Mouse (Mus musculus) hindbrain, embryonic 16.5 days (tissue): Measurements from ENCODE around the gene Tlr5. TPM values are rescaled to one million over a fixed set of nuclear protein-coding genes. Genes with fewer than 3 reads are reported as not detected.
A peak's percentile ranks its signal among the peaks of the same experiment; 100 is the strongest.

Source experiments
- ATAC-seq: fragments of 200-750 bp; cut with Nextera tagmentation; 2 replicates; pipeline ENCODE4 v1.8.0; 2017; ENCODE audit warnings: moderate TSS enrichment, moderate library complexity
- H3K27ac ChIP-seq: fragments of 300-500 bp; sonication (generic); 2 replicates; pipeline ENCODE4 v1.5.1; 2014; ENCODE audit warnings: low read depth, mild to moderate bottlenecking, control low read depth, low read length, moderate library complexity
- H3K27me3 ChIP-seq: fragments of 300-500 bp; sonication (generic); replicated peaks from 2 replicates; pipeline ENCODE4 v1.6.1; 2014; ENCODE audit warnings: low read length; ENCODE audit not compliant: control insufficient read depth, insufficient read depth
- H3K36me3 ChIP-seq: fragments of 300-500 bp; sonication (generic); 2 replicates; pipeline ENCODE4 v1.6.1; 2014; ENCODE audit warnings: mild to moderate bottlenecking, low read length, moderate library complexity, mixed read lengths; ENCODE audit not compliant: control insufficient read depth, insufficient read depth
- H3K4me1 ChIP-seq: fragments of 300-500 bp; sonication (generic); 2 replicates; pipeline ENCODE4 v1.6.1; 2014; ENCODE audit warnings: low read depth, low read length; ENCODE audit not compliant: control insufficient read depth, insufficient read depth
- H3K4me2 ChIP-seq: fragments of 300-500 bp; sonication (generic); 2 replicates; pipeline ENCODE4 v1.6.1; 2014; ENCODE audit warnings: mild to moderate bottlenecking, low read length, control low read depth, moderate library complexity
- H3K4me3 ChIP-seq: fragments of 300-500 bp; sonication (generic); 2 replicates; pipeline ENCODE4 v1.5.1; 2014; ENCODE audit warnings: mild to moderate bottlenecking, low read length, control low read depth, moderate library complexity
- H3K9ac ChIP-seq: fragments of 300-500 bp; sonication (generic); 2 replicates; pipeline ENCODE4 v1.6.1; 2014; ENCODE audit warnings: low read depth, mild to moderate bottlenecking, control low read depth, low read length, moderate library complexity
- H3K9me3 ChIP-seq: fragments of 300-500 bp; sonication (generic); 2 replicates; pipeline ENCODE4 v1.6.1; 2014; ENCODE audit warnings: mild to moderate bottlenecking, low read length, moderate library complexity; ENCODE audit not compliant: control insufficient read depth
- WGBS: fragments of 180-500 bp; shearing (Covaris S2); extraction: QIAGEN DNeasy Blood & Tissue Kit; methylation state at CpG from one replicate; pipeline ENCODE4 v1.1.7; 2014; 5-methylcytosine and 5-hydroxymethylcytosine counted together
- polyA plus RNA-seq: library from polyadenylated mRNA; unstranded; fragments of >200 nt; fragmentation: Nextera tagmentation; extraction: Ambion mirVana; gene quantifications from 2 replicates; pipeline ENCODE4 v1.2.1, GENCODE M21; 2015

The Tlr5 gene
- polyA plus RNA-seq, 1 experiment from 2014 or later = 0.19 TPM

GRCm38 (mm10) chr1:182980702-182981101, 26.1 kb downstream of the Tlr5 start:
- Histone ChIP-seq H3K4me3 (no peak overlapping the region), H3K27me3 (no peaks in the 10 kb centered on the region), H3K36me3 (no peaks in the 10 kb centered on the region), H3K4me1 (peaks cover 6% of the 10 kb centered on the region), H3K9me3 (no peaks in the 10 kb centered on the region), H3K4me2 (no peak overlapping the region), H3K9ac (no peak overlapping the region), H3K27ac (no peak overlapping the region)
- ATAC-seq = no peak
- 75% methylated on average over 6 of the region's 6 CpGs for WGBS

GRCm38 (mm10) chr1:182982995-182983394, 28.4 kb downstream of the Tlr5 start:
- no peaks in the 10 kb centered on the region for H3K9me3 ChIP-seq
- H3K27ac ChIP-seq = peak overlapping the region; percentile 9; the same call in 1 of the 2 replicates
- peak overlapping the region; percentile 15 for H3K9ac ChIP-seq
- H3K27me3 ChIP-seq = no peaks in the 10 kb centered on the region
- peak overlapping the region; percentile 53 for H3K4me2 ChIP-seq
- peaks cover 6% of the 10 kb centered on the region for H3K4me1 ChIP-seq
- ATAC-seq = peak; percentile 95
- H3K36me3 ChIP-seq = no peaks in the 10 kb centered on the region
- peak overlapping the region; percentile 24 for H3K4me3 ChIP-seq
- under 1% methylated on average over 12 of the region's 15 CpGs for WGBS

DNA sequence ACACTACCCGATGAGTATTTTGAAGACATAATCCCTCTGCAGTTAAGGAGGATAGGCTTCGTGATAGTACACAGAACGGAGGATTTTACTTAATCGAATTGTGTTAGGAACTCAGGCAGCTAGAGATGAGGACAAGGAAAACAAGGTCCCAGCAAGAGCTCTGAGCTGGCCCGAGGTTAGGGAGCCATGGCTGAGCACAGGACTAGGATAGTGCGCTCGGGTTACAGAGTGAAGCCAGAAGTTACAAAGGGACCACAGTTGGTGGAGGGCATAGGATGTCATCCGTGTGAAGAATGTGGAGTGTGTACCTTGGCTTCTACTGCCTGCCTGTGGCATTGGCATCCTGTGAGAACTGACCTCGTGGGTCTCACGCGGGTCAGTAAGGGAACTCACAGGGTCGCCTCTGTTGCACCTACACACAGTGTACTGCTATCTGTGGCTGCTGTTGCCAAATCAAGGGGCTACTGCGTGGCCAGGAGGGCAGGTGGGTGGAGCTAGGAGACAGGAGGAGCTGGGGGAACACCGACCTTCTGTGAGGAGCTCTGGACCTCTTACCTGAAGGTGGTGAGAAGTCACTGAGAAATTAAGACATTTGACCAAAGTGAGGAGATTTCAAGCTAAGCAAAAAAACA, 29.0 kb downstream of the Tlr5 start:
- Histone ChIP-seq H3K4me1 (peaks cover 6% of the 10 kb centered on the region), H3K27me3 (no peaks in the 10 kb centered on the region), H3K4me2 (peak overlapping the region; percentile 53), H3K9me3 (no peaks in the 10 kb centered on the region), H3K9ac (peak overlapping the region; percentile 15), H3K4me3 (peak overlapping the region; percentile 24), H3K36me3 (no peaks in the 10 kb centered on the region), H3K27ac (peak overlapping the region; percentile 9; the same call in 1 of the 2 replicates)
- ATAC-seq = peak; percentile 19; the same call in 1 of the 2 replicates
- WGBS = 58% methylated on average over 14 of the region's 14 CpGs

DNA sequence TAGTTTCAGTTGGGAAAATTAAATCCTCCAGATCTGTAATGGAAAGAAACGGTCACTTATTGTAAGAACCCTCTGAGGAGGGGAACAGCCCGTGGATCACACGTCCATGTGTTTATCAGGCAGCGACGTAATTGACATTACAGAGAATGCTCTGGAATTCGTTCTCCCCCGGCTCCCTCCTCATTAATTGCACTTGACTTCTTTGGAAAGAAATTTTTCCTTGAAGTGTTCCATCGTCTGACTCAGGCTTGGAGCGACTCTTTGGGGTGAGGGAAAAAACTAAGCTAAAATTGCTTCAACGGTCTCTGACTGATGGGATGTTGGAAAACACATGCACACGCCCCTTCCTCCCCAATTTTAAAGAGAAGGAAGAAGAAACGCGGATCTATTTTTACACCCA, 31.7 kb downstream of the Tlr5 start:
- ATAC-seq = no peak
- Histone ChIP-seq H3K4me1 (peaks cover 6% of the 10 kb centered on the region), H3K9ac (no peak overlapping the region), H3K4me3 (no peak overlapping the region), H3K9me3 (no peaks in the 10 kb centered on the region), H3K27me3 (no peaks in the 10 kb centered on the region), H3K27ac (no peak overlapping the region), H3K4me2 (no peak overlapping the region), H3K36me3 (no peaks in the 10 kb centered on the region)
- WGBS = 67% methylated on average over 13 of the region's 13 CpGs

DNA sequence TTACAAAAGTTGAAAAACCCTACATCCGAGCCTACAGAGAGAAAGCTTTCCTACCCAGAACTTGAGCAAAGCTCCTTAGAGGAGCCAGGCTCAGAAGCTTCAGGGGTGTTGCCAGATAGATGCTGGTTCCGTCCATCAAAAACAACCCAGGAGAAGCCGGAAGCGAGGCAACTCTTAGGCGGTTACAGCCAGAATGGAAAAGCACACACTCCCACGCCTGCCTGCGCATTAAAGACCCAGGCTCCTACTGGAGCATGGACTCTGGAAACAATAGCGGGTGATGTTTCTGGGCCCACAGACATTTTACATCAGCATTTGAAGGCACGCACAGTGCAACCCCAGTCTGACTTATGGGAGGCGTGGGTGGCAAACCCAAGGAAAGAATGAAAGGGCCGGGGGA, 32.2 kb downstream of the Tlr5 start:
- Histone ChIP-seq H3K4me1 (peaks cover 6% of the 10 kb centered on the region), H3K27me3 (no peaks in the 10 kb centered on the region), H3K27ac (no peak overlapping the region), H3K36me3 (no peaks in the 10 kb centered on the region), H3K9ac (no peak overlapping the region), H3K9me3 (no peaks in the 10 kb centered on the region), H3K4me2 (no peak overlapping the region), H3K4me3 (no peak overlapping the region)
- no peak for ATAC-seq
- 81% methylated on average over 11 of the region's 11 CpGs for WGBS

GRCm38 (mm10) chr1:182987801-182988200, 33.2 kb downstream of the Tlr5 start:
- no peaks in the 10 kb centered on the region for H3K9me3 ChIP-seq
- ATAC-seq = no peak
- no peak overlapping the region for H3K4me3 ChIP-seq
- 90% methylated on average over 13 of the region's 13 CpGs for WGBS
- H3K27ac ChIP-seq = no peak overlapping the region
- no peaks in the 10 kb centered on the region for H3K36me3 ChIP-seq
- no peak overlapping the region for H3K4me2 ChIP-seq
- peaks cover 6% of the 10 kb centered on the region for H3K4me1 ChIP-seq
- H3K27me3 ChIP-seq = no peaks in the 10 kb centered on the region
- H3K9ac ChIP-seq = no peak overlapping the region

GRCm38 (mm10) chr1:182988646-182989045, 34.1 kb downstream of the Tlr5 start:
- no peaks in the 10 kb centered on the region for H3K36me3 ChIP-seq
- no peak for ATAC-seq
- 76% methylated on average over 3 of the region's 3 CpGs for whole genome bisulfite sequencing

GRCm38 (mm10) chr1:182990092-182990762, 35.6 kb downstream of the Tlr5 start:
- Histone ChIP-seq H3K4me1 (no peaks in the 10 kb centered on the region; the same call in 1 of the 2 replicates), H3K4me2 (no peak overlapping the region), H3K9ac (no peak overlapping the region), H3K9me3 (no peaks in the 10 kb centered on the region), H3K27ac (no peak overlapping the region), H3K36me3 (no peaks in the 10 kb centered on the region), H3K4me3 (no peak overlapping the region), H3K27me3 (no peaks in the 10 kb centered on the region)
- no peak; the same call in 1 of the 2 replicates for ATAC-seq
- WGBS = 86% methylated on average over 14 of the region's 14 CpGs

More at GRCm38 (mm10) chr1:182988646-182989045, 34.1 kb downstream of the Tlr5 start:
- Histone ChIP-seq H3K4me2 (no peak overlapping the region), H3K4me3 (no peak overlapping the region), H3K27ac (no peak overlapping the region), H3K9ac (no peak overlapping the region), H3K27me3 (no peaks in the 10 kb centered on the region), H3K4me1 (peaks cover 2% of the 10 kb centered on the region), H3K9me3 (no peaks in the 10 kb centered on the region)

GRCm38 (mm10) chr1:182991002-182991778, 36.6 kb downstream of the Tlr5 start:
- Histone ChIP-seq H3K4me3 (no peak overlapping the region), H3K9ac (no peak overlapping the region), H3K36me3 (no peaks in the 10 kb centered on the region), H3K4me1 (no peaks in the 10 kb centered on the region; the same call in 1 of the 2 replicates), H3K4me2 (no peak overlapping the region), H3K9me3 (no peaks in the 10 kb centered on the region), H3K27ac (no peak overlapping the region), H3K27me3 (no peaks in the 10 kb centered on the region)
- 13% methylated on average over 7 of the region's 7 CpGs for WGBS
- peak; percentile 70; the same call in 1 of the 2 replicates for ATAC-seq
